Mouse (Mus musculus): ENCODE results near the gene Pepd.

Gene Pepd

GRCm38 (mm10) chr7:34983702-34984475 lies 71.7 kb downstream of the Pepd start:
- DNase-seq (ENCODE audit: low spot score in 2 of 2) = no peak

- DNase-seq (ENCODE audit: low spot score in 2 of 2) = no peak
Measured at GRCm38 (mm10) chr7:34984526-34985133, 72.5 kb downstream of the Pepd start.

GRCm38 (mm10) chr7:34985216-34985615 lies 73.0 kb downstream of the Pepd start:
- no peak for DNase-seq (ENCODE audit: low spot score in 2 of 2)

- peak; percentile 64 to 70 for DNase-seq (ENCODE audit: low spot score in 2 of 2)
Measured at GRCm38 (mm10) chr7:34985646-34986045, 73.5 kb downstream of the Pepd start.

GRCm38 (mm10) chr7:34986575-34987150 lies 74.5 kb downstream of the Pepd start:
- no peak for DNase-seq (ENCODE audit: low spot score in 2 of 2)

- no peak for DNase-seq (ENCODE audit: low spot score in 2 of 2)
Measured at GRCm38 (mm10) chr7:34987258-34987657, 75.1 kb downstream of the Pepd start.

GRCm38 (mm10) chr7:34988488-34988887 lies 76.3 kb downstream of the Pepd start:
- no peak for DNase-seq (ENCODE audit: low spot score in 2 of 2)

- DNase-seq (ENCODE audit: low spot score in 2 of 2) = no peak
Measured at GRCm38 (mm10) chr7:34991731-34992246, 79.6 kb downstream of the Pepd start.

- no peak for DNase-seq (ENCODE audit: low spot score in 2 of 2)
Measured at GRCm38 (mm10) chr7:34992766-34993165, 80.6 kb downstream of the Pepd start.

- no peak for DNase-seq (ENCODE audit: low spot score in 2 of 2)
Measured at GRCm38 (mm10) chr7:34995872-34996662, 83.9 kb downstream of the Pepd start.

- DNase-seq (ENCODE audit: low spot score in 2 of 2) = peak; percentile 56 to 84
Measured at GRCm38 (mm10) chr7:35000839-35001238, 88.7 kb downstream of the Pepd start.

GRCm38 (mm10) chr7:35003171-35003737 lies 91.1 kb downstream of the Pepd start:
- no peak for DNase-seq (ENCODE audit: low spot score in 2 of 2)

- no peak for DNase-seq (ENCODE audit: low spot score in 2 of 2)
Measured at GRCm38 (mm10) chr7:35006661-35007060, 94.5 kb downstream of the Pepd start.

GRCm38 (mm10) chr7:35013228-35013627 lies 101.0 kb downstream of the Pepd start:
- DNase-seq (ENCODE audit: low spot score in 2 of 2) = no peak

- DNase-seq (ENCODE audit: low spot score in 2 of 2) = no peak
Measured at GRCm38 (mm10) chr7:35015252-35015651, 103.1 kb downstream of the Pepd start.

GRCm38 (mm10) chr7:35021365-35021764 lies 109.2 kb downstream of the Pepd start:
- DNase-seq (ENCODE audit: low spot score in 2 of 2) = no peak

- no peak for DNase-seq (ENCODE audit: low spot score in 2 of 2)
Measured at GRCm38 (mm10) chr7:35023251-35023650, 111.1 kb downstream of the Pepd start.

GRCm38 (mm10) chr7:35024426-35024825 lies 112.2 kb downstream of the Pepd start:
- no peak for DNase-seq (ENCODE audit: low spot score in 2 of 2)

- DNase-seq (ENCODE audit: low spot score in 2 of 2) = peak; percentile 70 to 90
Measured at GRCm38 (mm10) chr7:35025409-35026275, 113.5 kb downstream of the Pepd start.

- no peak for DNase-seq (ENCODE audit: low spot score in 2 of 2)
Measured at GRCm38 (mm10) chr7:35026276-35026630, 114.1 kb downstream of the Pepd start.

- DNase-seq (ENCODE audit: low spot score in 2 of 2) = no peak
Measured at GRCm38 (mm10) chr7:35026838-35027291, 114.7 kb downstream of the Pepd start.

Measured in spleen, postnatal 4 days (tissue).